Mouse (Mus musculus): ENCODE results near the gene Lrch3.

DNA sequence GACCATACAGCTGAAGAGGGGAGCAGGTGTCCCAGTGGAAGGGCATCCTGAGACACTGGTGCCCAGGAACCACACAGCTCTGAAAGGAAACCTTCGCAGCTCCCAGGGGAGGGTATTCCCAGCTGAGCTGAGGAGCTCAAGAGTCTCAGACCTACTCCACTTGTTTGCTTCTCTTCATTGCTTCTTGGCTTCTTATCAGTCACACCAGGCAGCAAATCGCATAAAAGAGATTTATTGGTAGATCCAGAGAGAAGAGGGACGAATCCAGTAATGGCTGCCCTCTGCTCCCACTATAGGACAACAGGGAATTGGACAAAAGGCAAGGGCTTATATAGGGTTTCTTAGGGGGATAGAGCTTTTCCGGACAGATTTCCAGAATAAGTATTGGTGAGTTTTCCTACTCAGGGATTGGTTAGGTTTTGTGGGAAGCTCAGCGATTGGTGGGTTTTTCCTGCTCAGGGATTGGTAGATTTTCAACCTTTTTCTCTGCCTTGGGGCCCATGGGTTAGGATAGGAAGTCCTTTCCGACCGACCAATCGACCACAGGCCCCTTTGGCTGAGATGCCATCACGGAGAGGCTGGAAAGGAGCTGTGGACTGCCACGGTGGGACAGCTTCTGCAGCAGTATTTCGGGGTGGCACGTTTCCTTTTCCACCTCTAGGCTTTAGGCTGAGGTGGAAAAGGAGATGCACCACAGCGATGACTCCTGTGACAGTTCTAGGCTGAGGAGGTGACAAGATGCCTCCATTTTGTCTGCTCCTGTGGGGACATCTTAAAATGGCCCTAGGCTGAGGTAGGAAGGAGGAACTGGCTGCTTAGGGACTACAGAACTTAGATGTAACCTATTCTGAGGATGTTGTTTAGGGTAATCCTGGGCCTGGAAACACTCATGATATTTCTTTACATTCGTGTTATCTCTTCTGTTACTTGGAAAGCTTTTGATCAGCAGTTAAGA is 34.7 kb upstream of the Lrch3 start:
- no peak for TF ChIP-seq CTCF (IDR thresholded peaks at IDR 0.05; ENCODE audit: low read depth)
- no peak for TF ChIP-seq EP300 (IDR thresholded peaks at IDR 0.05; ENCODE audit: low read depth)

Data from heart, postnatal 0 days (tissue).